Mouse (Mus musculus) frontal cortex, postnatal 36 days (tissue): ENCODE measurements around the gene Tmed8.
"Not testable (repeated sequence)": the region's sequence is repeated elsewhere in the genome, so short reads cannot be mapped to it uniquely, and the experiment has no call there.

Source experiments
- DNase-seq, 2 experiments: peaks; one replicate each; pipeline ENCODE4 v3.0.0; 2022; ENCODE audit warnings: low spot score in 2 of 2

The Tmed8 gene

GRCm38 (mm10) chr12:87199973-87200586, at the start of gene Tmed8:
Gene Tmed8, minus strand, starts transcription at chr12:87200454.
- peak; percentile 71 to 82 for DNase-seq

GRCm38 (mm10) chr12:87238632-87239031, 38.4 kb upstream of the Tmed8 start, which contains the start of gene Noxred1:
Gene Noxred1, minus strand, starts transcription at chr12:87238732.
- DNase-seq = no peak

- no peak for DNase-seq
Measured at GRCm38 (mm10) chr12:87236882-87237483, 36.7 kb upstream of the Tmed8 start.

GRCm38 (mm10) chr12:87230379-87230895, 30.2 kb upstream of the Tmed8 start:
- no peak for DNase-seq

- no peak for DNase-seq
Measured at GRCm38 (mm10) chr12:87229633-87230032, 29.4 kb upstream of the Tmed8 start.

GRCm38 (mm10) chr12:87226801-87227200, 26.5 kb upstream of the Tmed8 start:
- DNase-seq = no peak

GRCm38 (mm10) chr12:87224950-87225349, 24.7 kb upstream of the Tmed8 start:
- DNase-seq = no peak

- DNase-seq = no peak
Measured at GRCm38 (mm10) chr12:87219362-87219761, 19.1 kb upstream of the Tmed8 start.

- no peak for DNase-seq
Measured at GRCm38 (mm10) chr12:87217596-87217995, 17.3 kb upstream of the Tmed8 start.

GRCm38 (mm10) chr12:87216053-87216452, 15.8 kb upstream of the Tmed8 start:
- DNase-seq = no peak

- DNase-seq = no peak
Measured at GRCm38 (mm10) chr12:87212844-87213606, 12.8 kb upstream of the Tmed8 start.

- DNase-seq = not testable (repeated sequence)
Measured at GRCm38 (mm10) chr12:87205789-87206188, 5.5 kb upstream of the Tmed8 start.

- DNase-seq = no peak
Measured at GRCm38 (mm10) chr12:87201694-87202093, 1.4 kb upstream of the Tmed8 start.

GRCm38 (mm10) chr12:87199206-87199972, 865 bp downstream of the Tmed8 start, which contains the start of gene Samd15:
Gene Samd15, plus strand, starts transcription at chr12:87199723.
- DNase-seq = peak; percentile 37 to 52

- no peak for DNase-seq
Measured at GRCm38 (mm10) chr12:87198792-87199191, 1.5 kb downstream of the Tmed8 start.

GRCm38 (mm10) chr12:87196310-87196709, 3.9 kb downstream of the Tmed8 start:
- no peak for DNase-seq

GRCm38 (mm10) chr12:87195069-87195468, 5.2 kb downstream of the Tmed8 start:
- no peak for DNase-seq

GRCm38 (mm10) chr12:87193008-87193407, 7.2 kb downstream of the Tmed8 start:
- DNase-seq = no peak

GRCm38 (mm10) chr12:87177631-87178030, 22.6 kb downstream of the Tmed8 start:
- no peak for DNase-seq

- DNase-seq = no peak
Measured at GRCm38 (mm10) chr12:87175194-87175946, 24.9 kb downstream of the Tmed8 start.

GRCm38 (mm10) chr12:87160815-87161214, 39.4 kb downstream of the Tmed8 start:
- DNase-seq = no peak
